Mouse (Mus musculus) central nervous system, embryonic 18 days (tissue): ENCODE data around the gene Eif2ak1. TPM values are rescaled to one million over a fixed set of nuclear protein-coding genes. Genes with fewer than 3 reads are reported as not detected.

Source experiments
- polyA plus RNA-seq: library from polyadenylated mRNA; depleted of rRNA; stranded (reverse); fragments of >200 nt; gene quantifications from 2 replicates; pipeline ENCODE4 v1.2.3, GENCODE M21; 2012; rRNA removed

The Eif2ak1 gene
- 26.4 and 27.4 TPM in 2 replicates for polyA plus RNA-seq

GRCm38 (mm10) chr5:143817116-143817930 lies at the start of gene Eif2ak1:
Gene Eif2ak1 (plus strand): TSS chr5:143817788.

GRCm38 (mm10) chr5:143897635-143898330 lies 80.2 kb downstream of the Eif2ak1 start, which contains the start of gene Ankrd61:
Gene Ankrd61 (minus strand): TSS chr5:143897685.

GRCm38 (mm10) chr5:143909417-143910400 lies 92.1 kb downstream of the Eif2ak1 start, which contains the start of the genes Aimp2 and Pms2:
Gene Aimp2 (minus strand): TSS chr5:143909847.
Gene Pms2 (plus strand): TSS chr5:143909964.

DNA sequence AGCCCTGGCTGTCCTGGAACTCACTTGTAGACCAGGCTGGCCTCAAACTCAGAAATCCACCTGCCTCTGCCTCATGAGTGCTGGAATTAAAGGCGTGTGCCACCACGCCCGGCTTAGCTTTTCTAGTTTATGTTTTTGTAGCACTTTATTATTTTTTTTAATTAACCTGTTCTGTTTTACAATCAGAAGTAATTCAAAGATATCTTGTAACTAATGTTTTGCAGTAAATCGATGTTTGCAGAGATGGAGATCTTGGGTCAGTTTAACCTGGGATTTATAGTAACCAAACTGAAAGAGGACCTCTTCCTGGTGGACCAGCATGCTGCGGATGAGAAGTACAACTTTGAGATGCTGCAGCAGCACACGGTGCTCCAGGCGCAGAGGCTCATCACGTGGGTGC lies 110.3 kb downstream of the Eif2ak1 start, which contains the start of gene Gm42421:
Gene Gm42421 (plus strand): TSS at position 301 of the 400 bp plus-strand sequence.

GRCm38 (mm10) chr5:143932831-143933230 lies 115.2 kb downstream of the Eif2ak1 start, which contains the start of gene Rsph10b:
Gene Rsph10b (plus strand): TSS chr5:143933035.

Other genes with a start within 250 kb of the Eif2ak1 start
- 48.5 and 49.3 TPM in 2 replicates for gene Cyth3, start 195.3 kb upstream of the Eif2ak1 start, polyA plus RNA-seq
- gene Usp42, start 85.5 kb upstream of the Eif2ak1 start, polyA plus RNA-seq, result 15.4 and 16.9 TPM in 2 replicates
- gene Ankrd61, start 79.9 kb downstream of the Eif2ak1 start, polyA plus RNA-seq, result 0.33 and 0.67 TPM in 2 replicates
- gene Aimp2, start 92.1 kb downstream of the Eif2ak1 start, polyA plus RNA-seq, result 81.8 and 88.1 TPM in 2 replicates
- 16.8 and 17.0 TPM in 2 replicates for gene Pms2, start 92.2 kb downstream of the Eif2ak1 start, polyA plus RNA-seq
- gene Gm42421, start 110.4 kb downstream of the Eif2ak1 start, polyA plus RNA-seq, result 2.7 and 2.8 TPM in 2 replicates
- gene Rsph10b, start 115.2 kb downstream of the Eif2ak1 start, polyA plus RNA-seq, result 10.6 and 10.8 TPM in 2 replicates
- 53.2 and 54.8 TPM in 2 replicates for gene Ccz1, start 197.1 kb downstream of the Eif2ak1 start, polyA plus RNA-seq
- gene Ocm, start 208.9 kb downstream of the Eif2ak1 start, polyA plus RNA-seq, result 0.32 and 0.68 TPM in 2 replicates